Mouse (Mus musculus): ENCODE data around the gene Neurl2. TPM values are rescaled to one million over a fixed set of nuclear protein-coding genes. Genes with fewer than 3 reads are reported as not detected.

Gene Neurl2
- polyA plus RNA-seq, 1 experiment from 2014 or later, result 9.0 TPM

DNA sequence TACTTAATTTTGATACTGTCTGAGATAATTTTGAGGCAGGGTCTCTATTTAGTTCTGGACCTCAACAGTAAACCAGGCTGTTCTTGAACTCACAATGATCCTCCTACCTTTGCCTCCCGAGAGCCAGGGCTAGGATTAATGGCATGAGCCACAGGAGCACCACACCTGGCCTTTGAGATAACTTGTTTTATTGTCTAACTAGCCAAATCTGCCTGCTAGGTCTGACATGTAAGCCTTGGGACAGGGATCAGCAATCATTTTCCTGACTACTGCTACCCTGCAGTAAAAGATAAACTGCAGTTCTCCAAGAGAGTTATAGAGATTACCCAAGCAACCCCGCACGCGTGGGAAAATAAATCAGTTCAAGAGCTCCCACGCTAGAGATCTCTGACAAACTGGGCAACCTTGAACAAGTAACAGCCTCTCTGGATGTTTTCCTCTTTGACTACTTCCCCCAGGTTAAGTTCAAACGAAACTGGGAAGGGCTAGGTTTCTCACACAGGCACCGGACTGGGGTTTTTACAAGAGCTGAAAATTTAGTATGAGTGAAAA is 48.3 kb downstream of the Neurl2 start:
- Histone ChIP-seq H3K9me3 (replicated peaks) (no peaks in the 10 kb centered on the region), H3K27ac (replicated peaks) (peak overlapping the region; percentile 92), H3K27me3 (no peaks in the 10 kb centered on the region), H3K4me1 (peaks cover 33% of the 10 kb centered on the region), H3K4me2 (replicated peaks) (peak overlapping the region; percentile 79), H3K36me3 (peaks cover 5% of the 10 kb centered on the region; the same call in 1 of the 2 replicates), H3K9ac (peak overlapping the region; percentile 85), H3K4me3 (replicated peaks) (peak overlapping the region; percentile 70)
- WGBS, result 7% methylated on average over 7 of the region's 7 CpGs
- ATAC-seq (ENCODE audit: insufficient number of reproducible peaks, low FRiP score, low TSS enrichment, low read depth), result no peak

- ATAC-seq (ENCODE audit: insufficient number of reproducible peaks, low FRiP score, low TSS enrichment, low read depth), result no peak
- Histone ChIP-seq H3K4me3 (replicated peaks) (no peak overlapping the region), H3K9me3 (replicated peaks) (no peaks in the 10 kb centered on the region), H3K9ac (no peak overlapping the region), H3K4me2 (replicated peaks) (no peak overlapping the region), H3K4me1 (peaks cover 33% of the 10 kb centered on the region), H3K27me3 (no peaks in the 10 kb centered on the region), H3K27ac (replicated peaks) (no peak overlapping the region), H3K36me3 (no peaks in the 10 kb centered on the region)
- 71% methylated on average over 7 of the region's 7 CpGs for WGBS
Measured at GRCm38 (mm10) chr2:164783926-164784581, 49.2 kb downstream of the Neurl2 start.

GRCm38 (mm10) chr2:164781876-164782275 is 51.4 kb downstream of the Neurl2 start:
- 78% methylated on average over 4 of the region's 4 CpGs for WGBS
- H3K4me3 ChIP-seq (replicated peaks), result no peak overlapping the region
- H3K4me2 ChIP-seq (replicated peaks), result no peak overlapping the region

More at GRCm38 (mm10) chr2:164781876-164782275, 51.4 kb downstream of the Neurl2 start:
- H3K9me3 ChIP-seq (replicated peaks), result no peaks in the 10 kb centered on the region
- H3K27me3 ChIP-seq, result no peaks in the 10 kb centered on the region; the same call in 1 of the 2 replicates
- 0 out of 2 replicates have a peak overlapping the region, but pooled peaks have one; percentile 17 for H3K27ac ChIP-seq (replicated peaks)
- H3K9ac ChIP-seq, result no peak overlapping the region
- H3K36me3 ChIP-seq, result no peaks in the 10 kb centered on the region
- no peak for ATAC-seq (ENCODE audit: insufficient number of reproducible peaks, low FRiP score, low TSS enrichment, low read depth)
- peaks cover 13% of the 10 kb centered on the region for H3K4me1 ChIP-seq

Other genes starting within 250 kb of the Neurl2 start
- gene Wfdc6a, start 248.0 kb downstream of the Neurl2 start, polyA plus RNA-seq (2015; fragmentation: Nextera tagmentation; extraction: Ambion mirVana), result 0.22 and 0.27 TPM in 2 replicates
- gene Eppin, start 239.9 kb downstream of the Neurl2 start, polyA plus RNA-seq (2015; fragmentation: Nextera tagmentation; extraction: Ambion mirVana), result not detected in 2 replicates
- not detected in 2 replicates for gene Wfdc6b, start 219.9 kb downstream of the Neurl2 start, polyA plus RNA-seq (2015; fragmentation: Nextera tagmentation; extraction: Ambion mirVana)
- gene Wfdc8, start 219.8 kb downstream of the Neurl2 start, polyA plus RNA-seq (2015; fragmentation: Nextera tagmentation; extraction: Ambion mirVana), result not detected in 2 replicates
- not detected in 2 replicates for gene Wfdc16, start 194.7 kb downstream of the Neurl2 start, polyA plus RNA-seq (2015; fragmentation: Nextera tagmentation; extraction: Ambion mirVana)
- 1.5 and 2.8 TPM in 2 replicates for gene Wfdc10, start 177.4 kb downstream of the Neurl2 start, polyA plus RNA-seq (2015; fragmentation: Nextera tagmentation; extraction: Ambion mirVana)
- gene Wfdc9, start 176.9 kb downstream of the Neurl2 start, polyA plus RNA-seq (2015; fragmentation: Nextera tagmentation; extraction: Ambion mirVana), result not detected in 2 replicates
- gene Wfdc11, start 159.4 kb downstream of the Neurl2 start, polyA plus RNA-seq (2015; fragmentation: Nextera tagmentation; extraction: Ambion mirVana), result not detected in 2 replicates
- gene Wfdc13, start 148.3 kb downstream of the Neurl2 start, polyA plus RNA-seq (2015; fragmentation: Nextera tagmentation; extraction: Ambion mirVana), result 0.16 and 0.71 TPM in 2 replicates
- not detected in 2 replicates for gene Spint4, start 135.0 kb downstream of the Neurl2 start, polyA plus RNA-seq (2015; fragmentation: Nextera tagmentation; extraction: Ambion mirVana)
- not detected in 2 replicates for gene Spint5, start 118.2 kb downstream of the Neurl2 start, polyA plus RNA-seq (2015; fragmentation: Nextera tagmentation; extraction: Ambion mirVana)
- gene Wfdc3, start 87.5 kb downstream of the Neurl2 start, polyA plus RNA-seq (2015; fragmentation: Nextera tagmentation; extraction: Ambion mirVana), result 2.2 and 3.2 TPM in 2 replicates
- gene Dnttip1, start 87.5 kb downstream of the Neurl2 start, polyA plus RNA-seq (2015; fragmentation: Nextera tagmentation; extraction: Ambion mirVana), result 66.3 and 67.5 TPM in 2 replicates
- 297 and 302 TPM in 2 replicates for gene Ube2c, start 63.6 kb downstream of the Neurl2 start, polyA plus RNA-seq (2015; fragmentation: Nextera tagmentation; extraction: Ambion mirVana)
- gene Tnnc2, start 53.5 kb downstream of the Neurl2 start, polyA plus RNA-seq (2015; fragmentation: Nextera tagmentation; extraction: Ambion mirVana), result 383 and 528 TPM in 2 replicates
- 37.1 and 37.3 TPM in 2 replicates for gene Snx21, start 47.6 kb downstream of the Neurl2 start, polyA plus RNA-seq (2015; fragmentation: Nextera tagmentation; extraction: Ambion mirVana)
- 20.7 and 20.9 TPM in 2 replicates for gene Acot8, start 28.6 kb downstream of the Neurl2 start, polyA plus RNA-seq (2015; fragmentation: Nextera tagmentation; extraction: Ambion mirVana)
- gene Zswim3, start 28.4 kb downstream of the Neurl2 start, polyA plus RNA-seq (2015; fragmentation: Nextera tagmentation; extraction: Ambion mirVana), result 7.3 and 7.6 TPM in 2 replicates
- gene Zswim1, start 10.8 kb downstream of the Neurl2 start, polyA plus RNA-seq (2015; fragmentation: Nextera tagmentation; extraction: Ambion mirVana), result 18.2 and 20.1 TPM in 2 replicates
- not detected in 2 replicates for gene Spata25, start 4.9 kb downstream of the Neurl2 start, polyA plus RNA-seq (2015; fragmentation: Nextera tagmentation; extraction: Ambion mirVana)
- 174 and 175 TPM in 2 replicates for gene Ctsa, start 583 bp downstream of the Neurl2 start, polyA plus RNA-seq (2015; fragmentation: Nextera tagmentation; extraction: Ambion mirVana)
- gene Pltp, start 24.3 kb upstream of the Neurl2 start, polyA plus RNA-seq (2015; fragmentation: Nextera tagmentation; extraction: Ambion mirVana), result 66.8 and 77.0 TPM in 2 replicates
- 65.7 and 74.8 TPM in 2 replicates for gene Pcif1, start 45.8 kb upstream of the Neurl2 start, polyA plus RNA-seq (2015; fragmentation: Nextera tagmentation; extraction: Ambion mirVana)
- gene Zfp335, start 78.3 kb upstream of the Neurl2 start, polyA plus RNA-seq (2015; fragmentation: Nextera tagmentation; extraction: Ambion mirVana), result 13.4 and 16.0 TPM in 2 replicates
- 41.4 and 46.1 TPM in 2 replicates for gene Mmp9, start 107.3 kb upstream of the Neurl2 start, polyA plus RNA-seq (2015; fragmentation: Nextera tagmentation; extraction: Ambion mirVana)
- gene Slc12a5, start 127.3 kb upstream of the Neurl2 start, polyA plus RNA-seq (2015; fragmentation: Nextera tagmentation; extraction: Ambion mirVana), result 0.72 and 0.85 TPM in 2 replicates
- 66.8 and 67.0 TPM in 2 replicates for gene Ncoa5, start 201.4 kb upstream of the Neurl2 start, polyA plus RNA-seq (2015; fragmentation: Nextera tagmentation; extraction: Ambion mirVana)
- 4.7 and 7.7 TPM in 2 replicates for gene Cd40, start 222.2 kb upstream of the Neurl2 start, polyA plus RNA-seq (2015; fragmentation: Nextera tagmentation; extraction: Ambion mirVana)